Mouse (Mus musculus) MEL (cell line): Measurements from ENCODE around the gene Smc1b. TPM values are rescaled to one million over a fixed set of nuclear protein-coding genes. Genes with fewer than 3 reads are reported as not detected.
A peak's percentile ranks its signal among the peaks of the same experiment; 100 is the strongest.

Experiments used
- DNase-seq: peaks from one replicate; pipeline ENCODE4 v3.0.0; 2011; ENCODE audit warnings: low read depth, low spot score
- H3K27ac ChIP-seq: 2 replicates; pipeline ENCODE4 v1.5.1; 2012; ENCODE audit warnings: low read depth, mild to moderate bottlenecking, control low read depth, low read length, moderate library complexity; ENCODE audit not compliant: control insufficient read depth
- H3K27me3 ChIP-seq, 2 experiments: fragments of 150-350 bp in 1 of 2; sonication (generic) in 1 of 2; 2 replicates each; pipeline ENCODE4 v1.6.1; 2012; ENCODE audit warnings: low read length in 2 of 2, mild to moderate bottlenecking in 2 of 2, improper control_type of control experiment in 1 of 2, moderate library complexity in 1 of 2; ENCODE audit not compliant: insufficient read depth in 2 of 2, control insufficient read depth in 1 of 2
- H3K36me3 ChIP-seq, 2 experiments: 2 replicates each; pipeline ENCODE4 v1.6.1; 2012 to 2014; ENCODE audit warnings: low read length in 2 of 2, improper control_type of control experiment in 1 of 2, inconsistent platforms in 1 of 2, mild to moderate bottlenecking in 1 of 2; ENCODE audit not compliant: insufficient read depth in 2 of 2, control insufficient read depth in 1 of 2
- H3K4me1 ChIP-seq, 2 experiments: fragments of 150-350 bp in 1 of 2; sonication (generic) in 1 of 2; 2 replicates each; pipeline ENCODE4 v1.6.1; 2012; ENCODE audit warnings: low read length in 2 of 2, improper control_type of control experiment in 1 of 2, mild to moderate bottlenecking in 1 of 2; ENCODE audit not compliant: insufficient read depth in 2 of 2, control insufficient read depth in 1 of 2
- H3K4me3 ChIP-seq, 2 experiments: fragments of 150-350 bp in 1 of 2; sonication (generic) in 1 of 2; 2 replicates each; pipeline ENCODE4 v1.5.1; 2012; ENCODE audit warnings: low read depth in 2 of 2, low read length in 2 of 2, mild to moderate bottlenecking in 2 of 2, moderate library complexity in 2 of 2, control low read depth in 1 of 2, improper control_type of control experiment in 1 of 2; ENCODE audit not compliant: control insufficient read depth in 1 of 2, insufficient read depth in 1 of 2
- H3K79me2 ChIP-seq: 2 replicates; pipeline ENCODE4 v1.6.1; 2012; ENCODE audit warnings: mild to moderate bottlenecking, low read length, moderate library complexity; ENCODE audit not compliant: control insufficient read depth, poor library complexity, insufficient read depth
- H3K9ac ChIP-seq: 2 replicates; pipeline ENCODE4 v1.6.1; 2012; ENCODE audit warnings: low read depth, mild to moderate bottlenecking, control low read depth, low read length, moderate library complexity; ENCODE audit not compliant: control insufficient read depth, poor library complexity, severe bottlenecking
- H3K9me3 ChIP-seq: fragments of 150-350 bp; sonication (generic); replicated peaks from 2 replicates; pipeline ENCODE4 v1.6.1; 2012; ENCODE audit warnings: mild to moderate bottlenecking, low read length, improper control_type of control experiment, moderate library complexity; ENCODE audit not compliant: insufficient read depth
- BHLHE40 ChIP-seq: IDR thresholded peaks from 2 replicates; pipeline ENCODE4 v1.6.1; 2012; ENCODE audit warnings: low read depth, mild to moderate bottlenecking, inconsistent platforms, low read length, improper control_type of control experiment, borderline replicate concordance
- CHD2 ChIP-seq: IDR thresholded peaks from 2 replicates; pipeline ENCODE4 v1.6.1; 2011; ENCODE audit warnings: low read length, improper control_type of control experiment
- CTCF ChIP-seq, 3 experiments: IDR thresholded peaks in 2 of 3; conservative IDR thresholded peaks in 1 of 3; 2 replicates each; pipeline ENCODE4 v1.5.1; 2011 to 2012; ENCODE audit warnings: low read length in 3 of 3, low read depth in 2 of 3, mild to moderate bottlenecking in 2 of 3, improper control_type of control experiment in 1 of 3, inconsistent platforms in 1 of 3, mixed read lengths in 1 of 3, moderate library complexity in 1 of 3; ENCODE audit not compliant: control insufficient read depth in 1 of 3, insufficient read depth in 1 of 3, poor library complexity in 1 of 3, severe bottlenecking in 1 of 3
- ELF1 ChIP-seq: IDR thresholded peaks from 2 replicates; pipeline ENCODE4 v1.6.1; 2014; ENCODE audit warnings: low read depth, mild to moderate bottlenecking, inconsistent platforms, low read length, improper control_type of control experiment, moderate library complexity
- EP300 ChIP-seq, 2 experiments: IDR thresholded peaks; 2 replicates each; pipeline ENCODE4 v1.6.1; 2011; ENCODE audit warnings: improper control_type of control experiment in 2 of 2, low read length in 2 of 2, low read depth in 1 of 2, mild to moderate bottlenecking in 1 of 2
- ETS1 ChIP-seq: IDR thresholded peaks from 2 replicates; pipeline ENCODE4 v1.6.1; 2012; ENCODE audit warnings: low read depth, mild to moderate bottlenecking, inconsistent platforms, low read length, improper control_type of control experiment, moderate library complexity
- JUND ChIP-seq: IDR thresholded peaks from 2 replicates; pipeline ENCODE4 v1.6.1; 2011; ENCODE audit warnings: low read depth, mild to moderate bottlenecking, improper control_type of control experiment, low read length
- KAT2A ChIP-seq: conservative IDR thresholded peaks from 2 replicates; pipeline ENCODE4 v1.6.1; 2012; ENCODE audit warnings: low read depth, low read length, improper control_type of control experiment, inconsistent platforms
- MAX ChIP-seq: IDR thresholded peaks from 2 replicates; pipeline ENCODE4 v1.6.1; 2011; ENCODE audit warnings: low read length, improper control_type of control experiment
- MEF2A ChIP-seq: IDR thresholded peaks from 2 replicates; pipeline ENCODE4 v1.6.1; 2014; ENCODE audit warnings: low read depth, mild to moderate bottlenecking, inconsistent platforms, low read length, improper control_type of control experiment; ENCODE audit not compliant: poor library complexity, insufficient replicate concordance, severe bottlenecking; ENCODE audit errors: extremely low read depth
- MYB ChIP-seq: IDR thresholded peaks from 2 replicates; pipeline ENCODE4 v1.6.1; 2011; ENCODE audit warnings: mild to moderate bottlenecking, low read depth, low read length, improper control_type of control experiment
- MYC ChIP-seq: IDR thresholded peaks from 2 replicates; pipeline ENCODE4 v1.6.1; 2011; ENCODE audit warnings: low read depth, mild to moderate bottlenecking, low read length, improper control_type of control experiment, moderate library complexity
- NELFE ChIP-seq: IDR thresholded peaks from 2 replicates; pipeline ENCODE4 v1.6.1; 2011; ENCODE audit warnings: low read depth, low read length, improper control_type of control experiment
- POLR2A ChIP-seq, 2 experiments: IDR thresholded peaks; 2 replicates each; pipeline ENCODE4 v1.6.1; 2011 to 2012; ENCODE audit warnings: low read length in 2 of 2, mild to moderate bottlenecking in 2 of 2, control low read depth in 1 of 2, improper control_type of control experiment in 1 of 2, low read depth in 1 of 2, moderate library complexity in 1 of 2; ENCODE audit not compliant: control insufficient read depth in 1 of 2, insufficient read depth in 1 of 2, poor library complexity in 1 of 2
- RAD21 ChIP-seq: IDR thresholded peaks from 2 replicates; pipeline ENCODE4 v1.6.1; 2011; ENCODE audit warnings: mild to moderate bottlenecking, low read depth, low read length, improper control_type of control experiment
- SMC3 ChIP-seq: IDR thresholded peaks from 2 replicates; pipeline ENCODE4 v1.6.1; 2011; ENCODE audit warnings: low read depth, low read length, improper control_type of control experiment
- TAL1 ChIP-seq: IDR thresholded peaks from 2 replicates; pipeline ENCODE4 v1.6.1; 2012; ENCODE audit warnings: mild to moderate bottlenecking, inconsistent platforms, low read length, moderate library complexity, mixed read lengths
- TBP ChIP-seq: IDR thresholded peaks from 2 replicates; pipeline ENCODE4 v1.8.0; 2011; ENCODE audit warnings: low read depth, low read length, improper control_type of control experiment
- TCF12 ChIP-seq: IDR thresholded peaks from 2 replicates; pipeline ENCODE4 v1.6.1; 2014; ENCODE audit warnings: low read depth, mild to moderate bottlenecking, inconsistent platforms, low read length, improper control_type of control experiment, moderate library complexity
- UBTF ChIP-seq: IDR thresholded peaks from 2 replicates; pipeline ENCODE4 v1.6.1; 2012; ENCODE audit warnings: low read depth, mild to moderate bottlenecking, inconsistent platforms, low read length, improper control_type of control experiment, moderate library complexity, borderline replicate concordance; ENCODE audit not compliant: insufficient read depth
- USF2 ChIP-seq, 2 experiments: IDR thresholded peaks; 2 replicates each; pipeline ENCODE4 v1.6.1; 2011 to 2012; ENCODE audit warnings: improper control_type of control experiment in 2 of 2, low read length in 2 of 2, borderline replicate concordance in 1 of 2, inconsistent platforms in 1 of 2, low read depth in 1 of 2, mild to moderate bottlenecking in 1 of 2; ENCODE audit not compliant: insufficient read depth in 1 of 2
- ZC3H11A ChIP-seq: IDR thresholded peaks from 2 replicates; pipeline ENCODE4 v1.6.1; 2012; ENCODE audit warnings: low read depth, mild to moderate bottlenecking, inconsistent platforms, low read length, improper control_type of control experiment
- ZKSCAN1 ChIP-seq: IDR thresholded peaks from 2 replicates; pipeline ENCODE4 v1.6.1; 2012; ENCODE audit warnings: low read depth, mild to moderate bottlenecking, inconsistent platforms, low read length, improper control_type of control experiment, moderate library complexity
- ZMIZ1 ChIP-seq: IDR thresholded peaks from 2 replicates; pipeline ENCODE4 v1.6.1; 2012; ENCODE audit warnings: low read depth, mild to moderate bottlenecking, inconsistent platforms, low read length, improper control_type of control experiment, moderate library complexity
- polyA plus RNA-seq, 2 experiments: library from polyadenylated mRNA; stranded (reverse) in 1 of 2; unstranded in 1 of 2; fragments of >175 nt in 1 of 2; fragments of >200 nt in 1 of 2; gene quantifications; 2 replicates each; pipeline versions ENCODE4 v1.2.1 to v1.2.4; 2012; ENCODE audit warnings: low replicate concordance in 2 of 2, low read depth in 1 of 2; ENCODE audit not compliant: insufficient read length in 2 of 2, insufficient read depth in 1 of 2, missing spikeins in 1 of 2
- total RNA-seq: library from RNA; depleted of rRNA; stranded (reverse); fragments of 300-350 nt; gene quantifications from 2 replicates; pipeline ENCODE4 v1.2.3, GENCODE M21; 2012

The Smc1b gene
- total and polyA plus RNA-seq, 3 experiments: not detected

- Histone ChIP-seq H3K4me1 (no peaks in the 10 kb centered on the region), H3K9me3 (no peaks in the 10 kb centered on the region), H3K36me3 (no peaks in the 10 kb centered on the region), H3K27me3 (no peaks in the 10 kb centered on the region; a peak in 1 of 4 replicates), H3K4me3 (no peak overlapping the region), H3K9ac (no peak overlapping the region), H3K27ac (no peak overlapping the region), H3K79me2 (no peaks in the 10 kb centered on the region)
- no peak for DNase-seq
- TF ChIP-seq MYB: no peak
- no peak for TF ChIP-seq ZMIZ1
- TF ChIP-seq MYC: no peak
- no peak for TF ChIP-seq TBP
- no peak for TF ChIP-seq ELF1
- TF ChIP-seq RAD21: no peak
- no peak for TF ChIP-seq ZC3H11A
- no peak for TF ChIP-seq SMC3
- TF ChIP-seq ZKSCAN1: no peak
- TF ChIP-seq TAL1: no peak
- no peak for TF ChIP-seq ETS1
- TF ChIP-seq CHD2: no peak
- TF ChIP-seq BHLHE40: no peak
- no peak for TF ChIP-seq TCF12
- TF ChIP-seq USF2 (IDR thresholded peaks at IDR 0.05; ENCODE audit: borderline replicate concordance in 1 of 2, insufficient read depth in 1 of 2, low read depth in 1 of 2, low read length in 2 of 2): no peak
- no peak for TF ChIP-seq POLR2A (IDR thresholded peaks at IDR 0.05; ENCODE audit: control insufficient read depth in 1 of 2, insufficient read depth in 1 of 2, low read depth in 1 of 2, low read length in 2 of 2, poor library complexity in 1 of 2)
- TF ChIP-seq UBTF: no peak
Measured at GRCm38 (mm10) chr15:85072651-85073050, 59.1 kb downstream of the Smc1b start.

- TF ChIP-seq ZC3H11A: peak; percentile 83
- no peak for TF ChIP-seq MEF2A
- TF ChIP-seq SMC3: peak; percentile 87
- TF ChIP-seq EP300 (IDR thresholded peaks at IDR 0.05; ENCODE audit: low read depth in 1 of 2, low read length in 2 of 2): no peak
- TF ChIP-seq JUND: no peak
- TF ChIP-seq CTCF (IDR thresholded peaks at IDR 0.05 in 2 of 3, conservative IDR thresholded peaks at IDR 0.05 in 1 of 3; ENCODE audit: control insufficient read depth in 1 of 3, insufficient read depth in 1 of 3, low read depth in 2 of 3, low read length in 3 of 3, poor library complexity in 1 of 3, severe bottlenecking in 1 of 3): peak; percentile 51 to 93 (median 82)
- TF ChIP-seq NELFE: no peak
- no peak for TF ChIP-seq MAX
- TF ChIP-seq RAD21: peak; percentile 89
- 0 out of 2 replicates have a peak, but pooled peaks have one; percentile 8 for TF ChIP-seq BHLHE40
- no peak for TF ChIP-seq KAT2A
- TF ChIP-seq, all 39 proteins: peak for 5
- Histone ChIP-seq H3K4me1 (no peaks in the 10 kb centered on the region), H3K9ac (no peak overlapping the region), H3K27ac (no peak overlapping the region), H3K27me3 (no peaks in the 10 kb centered on the region; a peak in 1 of 4 replicates), H3K9me3 (no peaks in the 10 kb centered on the region), H3K36me3 (no peaks in the 10 kb centered on the region), H3K4me3 (no peak overlapping the region), H3K79me2 (no peaks in the 10 kb centered on the region)
- DNase-seq: peak; percentile 70
Measured at GRCm38 (mm10) chr15:85070561-85070960, 61.2 kb downstream of the Smc1b start.
